Mouse (Mus musculus) heart, embryonic 14.5 days (tissue): ENCODE results near the gene Cacna1c. TPM values are rescaled to one million over a fixed set of nuclear protein-coding genes. Genes with fewer than 3 reads are reported as not detected.

Experiments
- ATAC-seq: fragments of 200-750 bp; cut with Nextera tagmentation; 2 replicates; pipeline ENCODE4 v1.8.0; 2017; ENCODE audit warnings: low read depth, moderate TSS enrichment; ENCODE audit not compliant: insufficient number of reproducible peaks, insufficient read depth, low FRiP score
- H3K27ac ChIP-seq, 2 experiments: fragments of 200-500 bp in 1 of 2; fragments of 300-500 bp in 1 of 2; sonication (generic) in 1 of 2; replicated peaks in 1 of 2; 2 replicates each; pipeline ENCODE4 v1.5.1; 2012 to 2014; ENCODE audit warnings: low read depth in 2 of 2, low read length in 2 of 2, control low read depth in 1 of 2, mild to moderate bottlenecking in 1 of 2, mixed read lengths in 1 of 2; ENCODE audit not compliant: control insufficient read depth in 1 of 2, insufficient read depth in 1 of 2
- H3K27me3 ChIP-seq: fragments of 300-500 bp; sonication (generic); 2 replicates; pipeline ENCODE4 v1.6.1; 2014; ENCODE audit warnings: mild to moderate bottlenecking, low read length, control low read depth; ENCODE audit not compliant: control insufficient read depth, insufficient read depth
- H3K36me3 ChIP-seq: fragments of 300-500 bp; sonication (generic); 2 replicates; pipeline ENCODE4 v1.6.1; 2014; ENCODE audit warnings: mild to moderate bottlenecking, control low read depth, low read length, mixed read lengths; ENCODE audit not compliant: control insufficient read depth, insufficient read depth
- H3K4me1 ChIP-seq, 2 experiments: fragments of 200-500 bp in 1 of 2; fragments of 300-500 bp in 1 of 2; sonication (generic) in 1 of 2; 2 replicates each; pipeline ENCODE4 v1.6.1; 2012 to 2014; ENCODE audit warnings: low read length in 2 of 2, control low read depth in 1 of 2, mixed read lengths in 1 of 2; ENCODE audit not compliant: control insufficient read depth in 2 of 2, insufficient read depth in 2 of 2
- H3K4me2 ChIP-seq: fragments of 300-500 bp; sonication (generic); 2 replicates; pipeline ENCODE4 v1.6.1; 2014; ENCODE audit warnings: mild to moderate bottlenecking, low read length
- H3K4me3 ChIP-seq, 2 experiments: fragments of 200-500 bp in 1 of 2; fragments of 300-500 bp in 1 of 2; sonication (generic) in 1 of 2; 2 replicates each; pipeline ENCODE4 v1.5.1; 2012 to 2014; ENCODE audit warnings: low read length in 2 of 2, mild to moderate bottlenecking in 2 of 2, control low read depth in 1 of 2, low read depth in 1 of 2, moderate library complexity in 1 of 2; ENCODE audit not compliant: control insufficient read depth in 1 of 2, insufficient read depth in 1 of 2
- H3K9ac ChIP-seq: fragments of 300-500 bp; sonication (generic); 2 replicates; pipeline ENCODE4 v1.6.1; 2014; ENCODE audit warnings: mild to moderate bottlenecking, low read length
- H3K9me3 ChIP-seq: fragments of 300-500 bp; sonication (generic); 2 replicates; pipeline ENCODE4 v1.6.1; 2016; ENCODE audit warnings: low read length, control low read depth; ENCODE audit not compliant: control insufficient read depth
- WGBS: fragments of 180-500 bp; shearing (Covaris S2); extraction: QIAGEN DNeasy Blood & Tissue Kit; methylation state at CpG from one replicate; pipeline ENCODE4 v1.1.7; 2014; 5-methylcytosine and 5-hydroxymethylcytosine counted together
- polyA plus RNA-seq: library from polyadenylated mRNA; unstranded; fragments of >200 nt; fragmentation: Nextera tagmentation; extraction: Ambion mirVana; gene quantifications from 2 replicates; pipeline ENCODE4 v1.2.1, GENCODE M21; 2014

The Cacna1c gene
- polyA plus RNA-seq, 1 experiment from 2014 or later, result 60.9 TPM

DNA sequence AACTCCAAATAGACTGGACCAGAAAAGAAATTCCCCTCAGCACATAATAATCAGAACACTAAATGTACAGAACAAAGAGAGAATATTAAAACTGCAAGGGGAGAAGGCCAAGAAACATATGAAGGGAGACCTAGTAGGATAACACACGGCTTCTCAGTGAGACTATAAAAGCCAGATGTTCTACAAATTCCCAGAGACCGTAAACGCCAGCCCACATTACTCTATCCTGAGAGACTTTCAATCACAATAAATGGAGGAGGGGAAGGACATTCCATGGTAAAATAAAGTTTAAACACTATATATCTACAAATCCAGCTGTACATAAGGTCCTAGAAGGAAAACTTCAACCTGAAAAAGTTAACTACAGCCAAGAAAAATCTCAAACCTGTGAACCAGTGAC is 185.3 kb downstream of the Cacna1c start:
- Histone ChIP-seq H3K4me2 (no peak overlapping the region), H3K27ac (no peak overlapping the region), H3K36me3 (no peaks in the 10 kb centered on the region), H3K9me3 (no peaks in the 10 kb centered on the region), H3K4me3 (no peak overlapping the region), H3K9ac (no peak overlapping the region), H3K27me3 (no peaks in the 10 kb centered on the region), H3K4me1 (peaks cover 13 to 22% of the 10 kb centered on the region in 2 experiments; a peak in 3 of 4 replicates)
- no peak for ATAC-seq
- 87% methylated on average over 3 of the region's 3 CpGs for WGBS

DNA sequence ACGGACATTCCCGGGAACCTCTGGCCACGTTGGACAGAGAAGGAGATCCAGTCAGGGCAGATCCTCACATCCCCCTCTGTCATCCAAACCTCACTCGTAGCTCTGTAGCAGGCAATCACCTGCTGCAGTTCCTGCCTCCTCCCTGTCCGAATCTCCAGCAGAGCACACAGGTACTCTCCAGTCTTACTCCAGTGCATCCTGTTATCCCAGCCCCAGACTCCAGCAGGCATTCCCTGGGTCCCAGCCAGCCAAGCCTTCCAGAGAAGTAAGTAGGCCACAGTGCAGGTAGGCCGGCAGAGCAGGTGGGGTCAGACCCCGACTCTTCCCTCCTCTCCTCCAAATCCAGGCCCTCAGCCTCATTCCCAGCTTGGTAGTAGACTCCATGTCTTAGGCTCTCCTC is 186.7 kb downstream of the Cacna1c start:
- Histone ChIP-seq H3K9ac (no peak overlapping the region), H3K9me3 (no peaks in the 10 kb centered on the region), H3K4me2 (no peak overlapping the region), H3K27me3 (no peaks in the 10 kb centered on the region), H3K4me1 (peaks cover 18 to 31% of the 10 kb centered on the region in 2 experiments), H3K36me3 (no peaks in the 10 kb centered on the region), H3K4me3 (no peak overlapping the region), H3K27ac (no peak overlapping the region)
- 77% methylated on average over 7 of the region's 7 CpGs for WGBS
- ATAC-seq, result no peak

- peaks cover 2% of the 10 kb centered on the region for H3K36me3 ChIP-seq
- H3K9ac ChIP-seq, result no peak overlapping the region
- no peaks in the 10 kb centered on the region for H3K27me3 ChIP-seq
- no peaks in the 10 kb centered on the region for H3K9me3 ChIP-seq
- H3K4me3 ChIP-seq, result no peak overlapping the region
- peaks cover 20 to 37% of the 10 kb centered on the region in 2 experiments for H3K4me1 ChIP-seq
- 68% methylated on average over 7 of the region's 7 CpGs for WGBS
- no peak for ATAC-seq
- no peak overlapping the region for H3K27ac ChIP-seq
- H3K4me2 ChIP-seq, result no peak overlapping the region
Measured at GRCm38 (mm10) chr6:119008638-119009166, 187.5 kb downstream of the Cacna1c start.

GRCm38 (mm10) chr6:119004596-119004995 is 191.6 kb downstream of the Cacna1c start:
- WGBS, result 79% methylated on average over 5 of the region's 5 CpGs
- H3K27ac ChIP-seq, result no peak overlapping the region
- H3K4me3 ChIP-seq, result no peak overlapping the region

DNA sequence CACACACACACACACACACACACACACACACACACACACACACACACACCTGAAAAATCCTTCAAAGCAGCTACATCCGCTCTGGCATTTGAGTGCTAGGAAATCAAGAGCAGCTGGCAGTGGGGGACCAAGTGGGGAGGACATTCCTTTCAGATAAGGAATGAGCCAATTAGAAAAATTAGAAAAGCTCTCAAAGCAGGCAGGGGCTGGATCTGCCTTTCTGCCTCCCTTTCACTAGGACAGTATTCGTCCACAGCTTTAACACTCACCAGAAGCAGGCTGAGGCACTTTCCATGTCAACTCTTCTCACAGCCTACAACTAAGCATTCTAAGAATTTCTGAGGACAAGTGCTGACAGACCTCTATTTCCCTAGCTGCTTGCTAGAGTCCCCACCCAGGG is 194.8 kb downstream of the Cacna1c start:
- Histone ChIP-seq H3K36me3 (peaks cover 2% of the 10 kb centered on the region), H3K27ac (peak overlapping the region; percentile 61 to 67), H3K4me2 (peak overlapping the region; percentile 23; the same call in 1 of the 2 replicates), H3K4me3 (no peak overlapping the region), H3K4me1 (peaks cover 42 to 83% of the 10 kb centered on the region in 2 experiments), H3K27me3 (no peaks in the 10 kb centered on the region), H3K9me3 (no peaks in the 10 kb centered on the region), H3K9ac (no peak overlapping the region)
- WGBS, result 5% methylated on average over 2 of the region's 2 CpGs
- peak; percentile 42; the same call in 1 of the 2 replicates for ATAC-seq

More at GRCm38 (mm10) chr6:119004596-119004995, 191.6 kb downstream of the Cacna1c start:
- no peak for ATAC-seq
- H3K4me1 ChIP-seq, result peaks cover 38 to 68% of the 10 kb centered on the region in 2 experiments
- no peak overlapping the region for H3K4me2 ChIP-seq
- H3K9ac ChIP-seq, result no peak overlapping the region
- H3K27me3 ChIP-seq, result no peaks in the 10 kb centered on the region
- H3K9me3 ChIP-seq, result no peaks in the 10 kb centered on the region
- H3K36me3 ChIP-seq, result peaks cover 2% of the 10 kb centered on the region

DNA sequence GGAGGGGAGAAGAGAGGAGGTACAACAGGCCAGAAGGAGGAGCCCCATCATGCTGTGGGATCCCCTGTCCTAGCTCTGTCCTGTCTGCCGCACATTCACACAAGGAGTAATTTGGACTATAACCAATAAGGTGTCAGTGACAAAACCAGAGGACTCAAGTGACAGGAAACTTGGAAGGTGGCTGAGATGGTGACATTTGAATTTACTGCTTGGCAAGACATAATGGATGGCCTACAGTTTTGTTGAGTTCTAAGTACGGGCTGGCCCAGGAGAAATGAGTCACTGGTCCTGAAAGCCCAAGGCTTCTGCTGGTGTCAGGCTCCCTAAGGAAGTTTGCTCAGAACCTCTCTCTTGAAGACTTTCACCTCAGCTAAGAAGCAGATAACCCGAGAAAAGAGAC is 196.0 kb downstream of the Cacna1c start:
- Histone ChIP-seq H3K9me3 (no peaks in the 10 kb centered on the region), H3K27ac (peak overlapping the region; percentile 67 to 78), H3K4me1 (peaks cover 48 to 86% of the 10 kb centered on the region in 2 experiments), H3K9ac (peak overlapping the region; percentile 27), H3K36me3 (peaks cover 2% of the 10 kb centered on the region), H3K4me3 (no peak overlapping the region), H3K4me2 (peak overlapping the region; percentile 9; the same call in 1 of the 2 replicates), H3K27me3 (no peaks in the 10 kb centered on the region)
- ATAC-seq, result no peak
- 27% methylated on average over 3 of the region's 3 CpGs for WGBS

DNA sequence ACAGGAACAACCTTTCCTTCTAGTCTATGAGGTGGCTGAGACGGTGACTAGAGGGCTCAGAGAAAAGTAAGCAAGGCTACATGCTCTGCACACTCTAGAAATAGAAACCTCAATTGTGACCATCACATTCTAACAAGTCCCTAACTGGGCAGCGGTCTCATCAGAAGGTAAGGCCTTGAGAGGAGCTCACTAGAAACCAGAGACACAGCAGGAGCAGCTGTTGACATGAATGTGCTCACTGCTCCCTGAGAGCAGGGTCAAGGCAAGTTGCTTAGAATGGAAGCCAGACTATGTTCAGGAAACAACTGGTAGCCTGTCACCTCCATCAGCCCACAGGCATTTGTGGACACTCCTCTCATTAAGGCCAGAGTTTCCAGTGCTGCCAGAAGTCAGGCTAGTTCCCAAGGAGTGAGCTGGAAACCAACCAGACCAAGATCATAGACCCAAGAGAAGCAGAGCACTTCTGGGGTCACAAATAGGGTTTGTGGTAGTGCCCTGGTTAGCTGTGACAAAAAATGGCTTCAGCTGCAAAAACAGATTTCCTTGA is 196.8 kb downstream of the Cacna1c start:
- peak overlapping the region; percentile 67 to 78 for H3K27ac ChIP-seq
- H3K4me3 ChIP-seq, result no peak overlapping the region
- 37% methylated on average over 2 of the region's 2 CpGs for WGBS
- no peaks in the 10 kb centered on the region for H3K9me3 ChIP-seq
- H3K36me3 ChIP-seq, result peaks cover 5% of the 10 kb centered on the region
- H3K4me2 ChIP-seq, result peak overlapping the region; percentile 9
- H3K4me1 ChIP-seq, result peaks cover 44 to 79% of the 10 kb centered on the region in 2 experiments
- peak overlapping the region; percentile 27 for H3K9ac ChIP-seq
- H3K27me3 ChIP-seq, result no peaks in the 10 kb centered on the region
- peak; percentile 33; the same call in 1 of the 2 replicates for ATAC-seq
